Mouse (Mus musculus) urinary bladder, postnatal 25 days (tissue): Measurements from ENCODE around the gene Cyp19a1.

Source experiments
- DNase-seq: peaks from one replicate; pipeline ENCODE4 v3.0.0; 2022; ENCODE audit warnings: low spot score

Gene Cyp19a1

DNA sequence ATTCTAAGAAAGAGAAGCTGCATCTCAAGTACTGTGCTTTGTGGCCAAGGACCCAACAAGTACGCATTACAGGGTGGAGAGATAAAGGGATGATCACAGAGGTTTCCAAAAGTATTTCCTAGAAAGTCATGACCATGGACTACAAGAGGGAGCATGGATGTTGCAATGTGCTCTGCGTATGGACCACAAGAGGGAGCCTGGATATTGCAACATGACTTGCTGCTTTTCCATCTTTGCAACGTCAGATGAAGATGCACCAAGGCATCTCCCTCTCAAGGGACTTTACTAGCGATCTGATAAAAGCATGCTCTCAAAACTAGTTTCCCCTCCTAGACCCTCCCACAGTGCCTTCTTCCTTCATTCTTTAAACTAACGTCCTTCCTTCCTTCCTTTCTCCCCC lies 98.4 kb downstream of the Cyp19a1 start:
- no peak for DNase-seq

DNA sequence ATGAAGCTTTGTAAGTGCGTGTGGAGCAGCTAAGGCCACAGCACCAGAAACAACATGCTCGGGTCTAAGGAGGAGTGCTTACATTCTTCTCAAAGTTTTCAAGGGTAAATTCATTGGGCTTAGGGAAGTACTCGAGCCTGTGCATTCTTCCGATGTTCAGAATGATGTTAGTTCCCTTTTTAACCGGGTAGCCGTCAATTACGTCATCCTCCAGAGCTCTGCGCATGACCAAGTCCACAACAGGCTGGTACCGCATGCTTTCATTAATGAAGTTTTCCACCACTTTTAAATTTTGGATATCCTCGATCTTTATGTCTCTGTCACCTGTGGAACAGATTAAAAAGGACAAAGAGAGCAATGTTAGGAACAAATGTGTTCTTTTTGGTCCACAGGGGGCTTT lies 99.5 kb downstream of the Cyp19a1 start:
- no peak for DNase-seq

DNA sequence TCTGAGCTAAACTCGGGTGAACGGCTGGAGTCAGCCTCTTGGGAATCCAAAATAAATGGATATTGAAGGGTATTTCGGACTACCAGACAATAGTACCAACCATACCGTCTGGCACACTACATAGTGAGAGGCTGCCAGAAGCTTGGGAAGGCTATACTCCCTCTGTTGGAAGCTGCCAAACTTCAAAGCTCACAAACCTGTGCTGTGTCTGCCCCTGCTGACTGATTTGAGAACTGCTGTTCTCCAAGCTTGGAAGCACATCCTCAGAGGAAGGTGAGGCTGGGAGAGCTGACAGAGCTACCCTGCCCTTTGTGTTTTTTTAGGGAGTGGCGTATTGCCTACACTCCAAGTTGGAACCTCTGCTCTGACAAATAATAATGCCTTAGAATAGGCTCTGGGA lies 104.8 kb downstream of the Cyp19a1 start:
- DNase-seq = no peak

DNA sequence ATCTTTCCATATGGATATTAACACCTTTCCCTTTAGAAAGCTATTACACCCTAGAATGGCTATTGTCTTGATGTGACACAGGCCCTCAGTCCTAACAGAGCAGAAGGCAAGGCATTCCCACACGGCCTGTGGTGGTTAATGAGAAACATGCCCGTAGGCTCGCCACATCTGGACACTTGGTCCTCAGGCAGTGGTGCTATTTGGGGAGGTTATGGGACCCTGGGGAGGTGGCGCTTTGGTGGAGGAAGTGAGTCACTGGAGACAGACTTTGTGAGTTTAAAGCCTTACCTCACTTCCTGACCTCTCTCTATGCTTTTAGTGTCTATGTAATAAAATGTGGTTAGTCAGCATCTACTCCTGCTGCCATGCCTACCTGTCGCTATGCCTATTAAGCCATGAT lies 114.2 kb downstream of the Cyp19a1 start:
- no peak for DNase-seq

DNA sequence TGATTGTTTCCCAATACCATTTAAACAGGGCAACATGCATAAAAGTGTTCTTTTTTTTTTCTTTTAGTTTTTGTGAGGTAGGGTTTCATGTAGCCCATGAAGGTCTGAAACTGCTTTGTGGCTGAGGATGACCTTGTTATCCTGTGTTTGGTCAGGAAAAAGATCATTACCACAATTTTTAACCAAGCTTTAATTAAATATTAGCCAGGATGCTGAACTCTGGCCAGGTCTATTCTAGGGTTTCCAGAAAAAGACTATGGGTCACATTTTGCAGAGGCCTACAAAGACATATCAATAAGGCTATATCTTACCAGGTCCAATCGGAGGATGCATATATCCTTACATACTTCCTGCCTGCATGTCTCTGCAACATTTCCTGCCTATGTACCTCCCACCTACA lies 128.7 kb downstream of the Cyp19a1 start:
- no peak for DNase-seq
